Mouse (Mus musculus) G1E (cell line): ENCODE data around the gene Socs7. TPM values are rescaled to one million over a fixed set of nuclear protein-coding genes. Genes with fewer than 3 reads are reported as not detected.

Source experiments
- ATAC-seq: 2 replicates; pipeline ENCODE4 v1.8.0; 2016; ENCODE audit warnings: mild to moderate bottlenecking; ENCODE audit not compliant: insufficient number of reproducible peaks, poor library complexity, low FRiP score, severe bottlenecking; ENCODE audit errors: extremely low read depth
- DNase-seq: peaks from one replicate; pipeline ENCODE4 v3.0.0; 2012; ENCODE audit warnings: low spot score
- H3K27me3 ChIP-seq: 2 replicates; pipeline ENCODE4 v1.6.1; 2012; ENCODE audit warnings: mild to moderate bottlenecking, low read length, inconsistent platforms; ENCODE audit not compliant: insufficient read depth
- H3K36me3 ChIP-seq: replicated peaks from 2 replicates; pipeline ENCODE3; 2012; ENCODE audit warnings: mild to moderate bottlenecking, inconsistent platforms
- H3K4me1 ChIP-seq: 2 replicates; pipeline ENCODE4 v1.6.1; 2012; ENCODE audit warnings: low read depth, low read length, inconsistent platforms, mixed read lengths; ENCODE audit not compliant: insufficient read depth
- H3K4me3 ChIP-seq: 2 replicates; pipeline ENCODE4 v1.5.1; 2012; ENCODE audit warnings: low read depth, mild to moderate bottlenecking, inconsistent platforms, low read length, moderate library complexity, mixed read lengths
- H3K9me3 ChIP-seq: replicated peaks from 2 replicates; pipeline ENCODE4 v1.6.1; 2012; ENCODE audit warnings: inconsistent platforms
- CTCF ChIP-seq: IDR thresholded peaks from 2 replicates; pipeline ENCODE4 v1.5.1; 2012; ENCODE audit warnings: low read depth, low read length, inconsistent platforms, mixed read lengths
- GATA1 ChIP-seq: IDR thresholded peaks from 2 replicates; pipeline ENCODE4 v1.6.1; 2012; ENCODE audit warnings: borderline replicate concordance, low read length, inconsistent platforms, mixed read lengths
- GATA2 ChIP-seq: IDR thresholded peaks from 2 replicates; pipeline ENCODE4 v1.6.1; 2012; ENCODE audit warnings: low read depth, low read length, inconsistent platforms, borderline replicate concordance
- POLR2AphosphoS5 ChIP-seq: IDR thresholded peaks from 2 replicates; pipeline ENCODE4 v1.6.1; 2012; ENCODE audit warnings: low read depth, low read length, inconsistent platforms; ENCODE audit not compliant: insufficient replicate concordance
- TAL1 ChIP-seq: conservative IDR thresholded peaks from 2 replicates; pipeline ENCODE4 v1.6.1; 2012; ENCODE audit warnings: low read depth, low read length, inconsistent platforms, mixed read lengths
- polyA plus RNA-seq: library from polyadenylated mRNA; stranded (reverse); fragments of >175 nt; gene quantifications from 2 replicates; pipeline ENCODE4 v1.2.3, GENCODE M21; 2012
- total RNA-seq, 2 experiments: library from RNA; stranded (forward) in 1 of 2; stranded (reverse) in 1 of 2; fragments of 200-1000 nt in 1 of 2; fragments of >200 nt in 1 of 2; fragmentation: Nextera tagmentation in 1 of 2; gene quantifications; 2 replicates each; pipeline ENCODE4 v1.2.3; 2014 to 2017

Gene Socs7
- total and polyA plus RNA-seq, 3 experiments, result 5.2 to 49.0 (median 15.4) TPM

DNA sequence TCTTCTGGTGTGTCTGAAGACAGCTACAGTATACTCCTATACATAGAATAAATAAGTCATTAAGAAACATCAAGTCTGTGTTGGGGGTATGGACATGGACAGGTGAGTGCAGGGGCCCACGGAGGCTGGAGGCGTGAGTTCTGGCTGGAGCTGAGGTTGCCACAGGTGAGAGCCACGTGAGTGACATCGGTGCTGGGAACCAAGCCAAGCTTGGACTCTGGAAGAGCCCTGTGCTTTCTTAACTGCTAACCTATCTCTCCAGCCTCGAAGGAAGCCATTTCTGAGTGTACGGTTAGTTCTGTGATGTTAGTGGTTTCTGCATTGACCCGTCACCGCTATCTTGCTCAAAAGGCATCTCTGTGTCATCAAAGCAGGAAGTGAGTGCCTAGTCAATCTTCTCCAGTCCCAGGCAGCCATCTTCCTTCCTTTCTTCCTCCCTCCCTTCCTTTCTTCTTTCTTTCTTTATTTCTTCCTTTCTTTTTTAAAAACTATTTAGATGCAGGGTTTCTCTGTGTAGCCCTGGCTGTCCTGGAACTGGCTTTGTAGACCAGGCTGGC lies 70.7 kb downstream of the Socs7 start:
- Histone ChIP-seq H3K9me3 (no peaks in the 10 kb centered on the region), H3K4me3 (no peak overlapping the region), H3K4me1 (peaks cover 72% of the 10 kb centered on the region), H3K27me3 (no peaks in the 10 kb centered on the region; the same call in 1 of the 2 replicates), H3K36me3 (peaks cover 19% of the 10 kb centered on the region)
- no peak for TF ChIP-seq POLR2AphosphoS5
- TF ChIP-seq GATA1, result no peak
- no peak for TF ChIP-seq CTCF
- no peak for TF ChIP-seq GATA2
- no peak for TF ChIP-seq TAL1
- DNase-seq (no peak), ATAC-seq (no peak)

- Histone ChIP-seq H3K4me1 (peaks cover 72% of the 10 kb centered on the region), H3K27me3 (peaks cover 5% of the 10 kb centered on the region; the same call in 1 of the 2 replicates), H3K36me3 (peaks cover 26% of the 10 kb centered on the region), H3K9me3 (no peaks in the 10 kb centered on the region), H3K4me3 (no peak overlapping the region)
- no peak for TF ChIP-seq CTCF
- TF ChIP-seq GATA2, result no peak
- no peak for TF ChIP-seq POLR2AphosphoS5
- TF ChIP-seq TAL1, result no peak
- TF ChIP-seq GATA1, result no peak
- no peak for DNase-seq
- ATAC-seq, result no peak
These were observed 71.8 kb downstream of the Socs7 start for GRCm38 (mm10) chr11:97434121-97434520.

DNA sequence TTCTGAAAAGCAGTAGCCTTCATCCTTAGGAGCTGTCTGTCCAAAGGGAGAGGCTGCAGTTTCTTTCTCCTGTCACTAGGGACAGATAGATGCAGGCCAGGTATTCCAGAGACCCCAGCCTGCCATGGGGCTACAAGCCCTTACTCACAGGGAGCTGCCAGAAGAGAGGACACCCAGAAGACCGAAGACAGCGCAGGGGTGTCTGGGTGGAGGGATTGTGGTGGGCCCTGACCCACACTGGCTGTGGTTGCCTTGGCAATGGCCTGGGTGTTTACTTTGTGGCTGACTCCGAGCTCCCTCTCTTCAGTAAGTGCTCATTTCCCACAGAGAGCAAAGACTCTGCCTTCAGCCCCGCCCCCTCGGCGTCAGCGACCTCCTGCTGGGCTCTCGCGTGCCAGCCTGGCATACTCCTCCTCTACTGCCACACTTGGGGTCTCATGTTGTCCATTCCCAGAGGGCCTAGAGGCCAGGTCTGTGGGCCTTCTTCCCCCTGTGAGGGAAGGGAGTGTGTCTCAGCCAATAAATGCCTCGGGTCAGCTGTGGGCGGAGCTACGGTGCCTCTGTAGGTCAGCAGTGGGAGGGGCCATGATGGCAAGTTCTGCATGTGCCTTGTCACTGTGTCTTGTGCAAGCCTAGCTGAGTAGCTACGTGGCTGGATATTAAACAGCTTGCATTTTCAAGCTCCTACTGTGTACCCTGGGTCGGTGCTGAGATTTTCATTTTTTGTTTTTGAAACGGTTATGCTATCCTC lies 72.5 kb downstream of the Socs7 start:
- H3K27me3 ChIP-seq, result peaks cover 10% of the 10 kb centered on the region
- ATAC-seq (peak; percentile 77), DNase-seq (peak; percentile 94)
- H3K36me3 ChIP-seq, result peaks cover 26% of the 10 kb centered on the region
- peaks cover 72% of the 10 kb centered on the region for H3K4me1 ChIP-seq
- no peaks in the 10 kb centered on the region for H3K9me3 ChIP-seq
- peak; percentile 34 for TF ChIP-seq CTCF
- TF ChIP-seq POLR2AphosphoS5, result no peak
- no peak for TF ChIP-seq GATA1
- peak overlapping the region; percentile 74 for H3K4me3 ChIP-seq

DNA sequence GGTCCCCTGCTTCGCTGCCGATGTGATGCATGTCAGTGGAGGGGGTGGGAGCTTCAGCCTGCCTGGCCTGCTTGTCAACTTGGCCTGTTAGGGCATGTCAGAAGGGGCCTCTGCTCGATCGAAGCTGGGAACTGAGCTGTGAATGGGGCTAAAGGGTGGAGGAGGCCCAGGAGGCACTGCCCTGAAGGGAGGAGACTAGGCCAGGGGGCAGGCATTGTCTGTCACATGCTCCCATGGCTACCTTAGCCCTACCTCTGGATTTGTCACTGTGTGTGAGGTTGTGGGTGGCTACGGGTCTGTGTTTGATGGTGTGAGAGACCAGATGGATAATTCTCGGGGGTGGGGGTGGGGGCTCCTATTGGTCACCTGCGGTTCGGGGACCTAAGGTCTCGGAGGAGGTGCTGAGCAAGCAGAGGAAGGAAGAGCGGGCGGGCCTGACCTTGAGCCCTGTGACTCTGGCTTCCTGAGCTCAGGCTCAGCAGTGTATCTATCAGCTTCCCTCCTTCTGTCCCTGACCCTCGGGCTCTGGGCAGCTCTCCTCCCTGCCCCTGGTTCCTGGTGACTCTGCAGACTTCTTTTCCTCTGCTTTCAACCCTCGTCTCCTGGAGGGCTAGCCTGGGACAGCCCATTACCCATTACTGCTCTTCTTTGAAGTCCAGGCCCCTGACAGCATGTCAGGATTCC lies 73.6 kb downstream of the Socs7 start:
- peak overlapping the region; percentile 66; the same call in 1 of the 2 replicates for H3K4me3 ChIP-seq
- peak; percentile 59 for ATAC-seq
- no peak for DNase-seq
- H3K4me1 ChIP-seq, result peaks cover 81% of the 10 kb centered on the region
- peaks cover 26% of the 10 kb centered on the region for H3K36me3 ChIP-seq
- peaks cover 19% of the 10 kb centered on the region for H3K27me3 ChIP-seq
- TF ChIP-seq GATA1 (no peak), GATA2 (no peak), TAL1 (no peak), POLR2AphosphoS5 (no peak), CTCF (no peak)
- H3K9me3 ChIP-seq, result no peaks in the 10 kb centered on the region

DNA sequence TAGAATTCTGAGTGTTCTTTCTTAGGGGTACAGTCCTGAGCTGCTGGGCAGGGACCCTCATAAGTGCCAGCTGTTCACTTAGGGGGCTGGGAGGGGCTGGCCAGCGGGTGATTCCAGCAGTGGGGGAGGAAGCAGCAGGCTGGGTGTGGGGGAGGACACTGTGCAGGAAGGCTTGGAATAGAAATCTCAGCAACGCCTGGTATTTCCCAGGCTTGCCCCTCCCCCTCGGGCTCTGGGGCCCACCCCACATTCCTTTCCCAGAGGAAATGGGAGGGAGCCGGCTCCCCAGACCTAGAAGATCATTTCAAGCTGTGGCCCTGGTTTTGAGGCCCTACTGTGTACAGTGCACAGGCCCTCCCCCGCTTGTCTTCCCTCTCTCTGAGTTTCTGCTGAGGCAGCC lies 75.4 kb downstream of the Socs7 start:
- H3K4me1 ChIP-seq, result peaks cover 85% of the 10 kb centered on the region
- DNase-seq (no peak), ATAC-seq (no peak)
- peaks cover 21% of the 10 kb centered on the region for H3K27me3 ChIP-seq
- TF ChIP-seq GATA2 (no peak), GATA1 (no peak), POLR2AphosphoS5 (no peak), TAL1 (no peak), CTCF (no peak)
- no peak overlapping the region for H3K4me3 ChIP-seq
- peaks cover 22% of the 10 kb centered on the region for H3K36me3 ChIP-seq
- no peaks in the 10 kb centered on the region for H3K9me3 ChIP-seq

- DNase-seq, result no peak
- Histone ChIP-seq H3K9me3 (no peaks in the 10 kb centered on the region), H3K4me3 (peak overlapping the region; percentile 7; the same call in 1 of the 2 replicates), H3K36me3 (peaks cover 28% of the 10 kb centered on the region), H3K4me1 (peaks cover 89% of the 10 kb centered on the region), H3K27me3 (peaks cover 21% of the 10 kb centered on the region)
- TF ChIP-seq GATA2 (no peak), POLR2AphosphoS5 (no peak)
- ATAC-seq, result no peak
These were observed 76.5 kb downstream of the Socs7 start for GRCm38 (mm10) chr11:97438868-97439267.
